Mouse (Mus musculus): Measurements from ENCODE around the gene Ube2e1. TPM values are rescaled to one million over a fixed set of nuclear protein-coding genes. Genes with fewer than 3 reads are reported as not detected.

Gene Ube2e1
- polyA plus RNA-seq, 1 experiment: 105 TPM

DNA sequence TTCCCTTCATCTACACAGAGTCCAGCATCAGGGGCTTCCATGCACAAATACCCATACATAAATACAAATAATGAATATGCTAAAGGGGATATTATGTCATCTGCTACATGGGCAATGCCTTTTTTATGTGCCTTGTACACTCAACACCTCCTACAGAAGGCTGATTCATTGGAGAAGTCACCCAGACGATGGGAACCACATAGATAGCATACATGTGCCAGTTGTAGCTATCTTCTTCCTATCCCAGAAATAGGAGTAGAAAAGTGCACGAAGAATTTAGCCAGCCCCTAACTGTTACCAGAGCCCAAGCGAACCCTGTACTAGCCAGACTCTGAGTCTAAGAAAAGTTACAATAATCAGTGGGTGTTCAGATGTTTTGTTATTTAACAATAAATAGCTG is 39.5 kb downstream of the Ube2e1 start:
- no peak for TF ChIP-seq CTCF (IDR thresholded peaks at IDR 0.05; ENCODE audit: borderline replicate concordance, insufficient read depth, low read depth, low read length)
- WGBS: 90% methylated on average over 3 of the region's 3 CpGs

DNA sequence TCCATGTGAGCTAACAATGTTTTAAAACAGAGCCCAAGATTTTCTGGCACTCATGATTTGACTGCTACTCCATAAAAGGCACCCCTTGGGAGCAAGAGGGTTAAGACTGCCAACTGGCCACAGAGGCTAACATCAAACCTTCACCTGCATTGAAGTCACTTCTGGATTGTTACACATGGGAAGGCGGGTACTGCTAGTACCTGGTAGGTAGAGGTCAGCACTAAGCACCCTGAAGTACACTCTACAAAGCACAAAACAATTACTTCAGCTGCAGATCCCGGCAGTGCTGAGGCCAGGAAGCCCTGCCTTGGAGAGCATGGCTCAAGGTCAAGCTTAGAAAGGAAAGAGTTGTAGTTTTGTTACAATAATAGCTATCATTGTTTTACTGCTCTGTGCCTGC is 44.3 kb downstream of the Ube2e1 start:
- Histone ChIP-seq H3K4me3 (replicated peaks; ENCODE audit: insufficient read depth, low read depth, low read length) (no peak overlapping the region), H3K4me1 (ENCODE audit: control insufficient read depth, insufficient read depth, low read length) (no peaks in the 10 kb centered on the region), H3K27ac (ENCODE audit: insufficient read depth, low read length) (no peak overlapping the region), H3K27me3 (ENCODE audit: control insufficient read depth, insufficient read depth, low read length) (no peaks in the 10 kb centered on the region)
- no peak for DNase-seq
- TF ChIP-seq POLR2A (IDR thresholded peaks at IDR 0.05; ENCODE audit: borderline replicate concordance, insufficient read depth, low read length) (no peak), CTCF (IDR thresholded peaks at IDR 0.05; ENCODE audit: borderline replicate concordance, insufficient read depth, low read depth, low read length) (no peak)
- 77% methylated on average over 2 of the region's 2 CpGs for WGBS

More for the DNA sequence above, 39.5 kb downstream of the Ube2e1 start:
- Histone ChIP-seq H3K4me1 (ENCODE audit: control insufficient read depth, insufficient read depth, low read length) (no peaks in the 10 kb centered on the region), H3K27ac (ENCODE audit: insufficient read depth, low read length) (no peak overlapping the region), H3K4me3 (replicated peaks; ENCODE audit: insufficient read depth, low read depth, low read length) (no peak overlapping the region), H3K27me3 (ENCODE audit: control insufficient read depth, insufficient read depth, low read length) (no peaks in the 10 kb centered on the region)
- no peak for DNase-seq

DNA sequence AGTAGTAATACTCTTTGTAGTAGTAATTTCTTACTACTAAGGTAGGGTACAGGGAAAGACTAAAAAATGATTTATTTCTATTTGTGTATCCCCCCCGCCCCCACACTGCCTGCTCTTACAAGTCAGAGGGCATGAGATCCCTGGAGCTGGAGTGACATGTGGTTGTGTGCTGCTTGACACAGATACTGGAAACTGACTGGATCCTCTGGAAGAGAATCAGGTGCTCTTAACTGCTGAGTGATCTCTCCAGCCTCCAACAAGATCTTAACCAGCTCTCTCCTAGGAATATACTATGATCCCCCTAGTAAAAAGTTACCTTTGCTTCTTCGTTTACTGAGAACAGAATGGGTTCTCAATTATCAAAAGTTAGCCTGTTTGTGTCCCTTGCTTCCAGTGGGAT is 45.2 kb downstream of the Ube2e1 start:
- no peak for DNase-seq
- 90% methylated on average over 2 of the region's 2 CpGs for WGBS
- Histone ChIP-seq H3K4me3 (replicated peaks; ENCODE audit: insufficient read depth, low read depth, low read length) (no peak overlapping the region), H3K4me1 (ENCODE audit: control insufficient read depth, insufficient read depth, low read length) (no peaks in the 10 kb centered on the region), H3K27me3 (ENCODE audit: control insufficient read depth, insufficient read depth, low read length) (no peaks in the 10 kb centered on the region), H3K27ac (ENCODE audit: insufficient read depth, low read length) (no peak overlapping the region)
- TF ChIP-seq POLR2A (IDR thresholded peaks at IDR 0.05; ENCODE audit: borderline replicate concordance, insufficient read depth, low read length) (no peak), CTCF (IDR thresholded peaks at IDR 0.05; ENCODE audit: borderline replicate concordance, insufficient read depth, low read depth, low read length) (no peak)

DNA sequence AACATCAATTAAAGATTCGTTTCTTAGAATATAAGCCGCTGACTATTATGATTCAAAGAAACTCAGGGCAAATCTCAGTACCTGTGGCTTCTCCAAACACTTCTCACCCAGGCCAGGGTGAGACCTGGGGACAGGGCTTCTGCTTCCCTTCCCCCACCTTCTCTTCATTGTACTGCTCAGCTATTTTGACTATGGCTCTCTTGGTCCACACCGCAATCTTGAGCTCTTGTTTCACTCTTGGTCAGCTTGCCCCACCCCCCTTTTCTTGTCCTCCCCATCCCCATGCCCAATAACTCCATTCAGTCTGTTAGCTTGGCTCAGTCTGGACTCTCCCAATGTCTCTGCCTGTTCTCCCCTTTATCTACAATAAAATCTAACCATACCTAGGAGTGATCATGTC is 46.2 kb downstream of the Ube2e1 start:
- Histone ChIP-seq H3K4me3 (replicated peaks; ENCODE audit: insufficient read depth, low read depth, low read length) (no peak overlapping the region), H3K4me1 (ENCODE audit: control insufficient read depth, insufficient read depth, low read length) (no peaks in the 10 kb centered on the region), H3K27me3 (ENCODE audit: control insufficient read depth, insufficient read depth, low read length) (no peaks in the 10 kb centered on the region), H3K27ac (ENCODE audit: insufficient read depth, low read length) (no peak overlapping the region)
- DNase-seq: no peak
- TF ChIP-seq POLR2A (IDR thresholded peaks at IDR 0.05; ENCODE audit: borderline replicate concordance, insufficient read depth, low read length): no peak
- 93% methylated on average over 3 of the region's 3 CpGs for WGBS

DNA sequence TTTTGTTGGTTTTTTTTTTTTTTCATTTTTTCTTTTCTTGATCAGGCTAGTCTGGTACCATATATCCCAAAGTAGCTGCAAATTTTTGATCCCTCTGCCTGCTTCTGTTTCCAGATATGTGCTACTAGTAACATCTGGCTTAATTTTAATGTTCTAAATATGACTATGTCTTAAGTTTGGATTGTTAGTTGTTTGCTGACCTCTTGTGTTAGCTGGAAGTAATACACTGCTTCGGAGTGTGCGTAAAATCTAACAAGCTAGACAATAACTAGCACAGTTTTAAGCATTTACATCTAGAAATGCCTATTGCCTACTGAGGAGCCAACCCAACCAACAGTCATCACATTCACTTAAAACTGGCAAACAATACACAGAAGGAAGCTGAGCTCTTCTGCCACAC is 47.1 kb downstream of the Ube2e1 start:
- H3K27me3 ChIP-seq (ENCODE audit: control insufficient read depth, insufficient read depth, low read length): no peaks in the 10 kb centered on the region
- 79% methylated on average over 2 of the region's 2 CpGs for WGBS
- TF ChIP-seq POLR2A (IDR thresholded peaks at IDR 0.05; ENCODE audit: borderline replicate concordance, insufficient read depth, low read length) (no peak), CTCF (IDR thresholded peaks at IDR 0.05; ENCODE audit: borderline replicate concordance, insufficient read depth, low read depth, low read length) (peak; percentile 29; the same call in 1 of the 2 replicates)

DNA sequence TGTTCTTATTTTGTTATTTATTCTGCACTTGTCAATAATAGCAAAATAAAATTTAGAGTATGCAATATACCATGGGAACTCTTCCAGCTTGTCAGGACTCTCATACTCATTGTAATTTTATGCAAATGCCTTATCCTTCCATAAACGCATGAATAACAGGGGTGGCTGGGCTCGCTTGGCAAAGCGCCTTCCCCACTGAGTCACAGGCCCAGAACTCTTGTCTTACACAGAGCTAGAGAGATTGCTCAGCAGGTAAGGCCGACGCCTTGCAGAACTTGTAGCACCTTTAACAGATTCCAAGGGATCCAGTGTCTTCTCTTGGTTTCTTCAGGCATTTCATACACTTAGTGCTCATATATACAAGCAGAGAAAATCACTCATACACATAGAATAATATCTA is 51.3 kb downstream of the Ube2e1 start:
- WGBS: 50% methylated on average over 5 of the region's 5 CpGs
- TF ChIP-seq POLR2A (IDR thresholded peaks at IDR 0.05; ENCODE audit: borderline replicate concordance, insufficient read depth, low read length) (no peak), CTCF (IDR thresholded peaks at IDR 0.05; ENCODE audit: borderline replicate concordance, insufficient read depth, low read depth, low read length) (no peak)
- Histone ChIP-seq H3K4me3 (replicated peaks; ENCODE audit: insufficient read depth, low read depth, low read length) (no peak overlapping the region), H3K27ac (ENCODE audit: insufficient read depth, low read length) (no peak overlapping the region), H3K4me1 (ENCODE audit: control insufficient read depth, insufficient read depth, low read length) (no peaks in the 10 kb centered on the region), H3K27me3 (ENCODE audit: control insufficient read depth, insufficient read depth, low read length) (no peaks in the 10 kb centered on the region)
- no peak for DNase-seq

More for the DNA sequence above, 47.1 kb downstream of the Ube2e1 start:
- Histone ChIP-seq H3K4me1 (ENCODE audit: control insufficient read depth, insufficient read depth, low read length) (no peaks in the 10 kb centered on the region), H3K27ac (ENCODE audit: insufficient read depth, low read length) (no peak overlapping the region), H3K4me3 (replicated peaks; ENCODE audit: insufficient read depth, low read depth, low read length) (no peak overlapping the region)
- DNase-seq: no peak

DNA sequence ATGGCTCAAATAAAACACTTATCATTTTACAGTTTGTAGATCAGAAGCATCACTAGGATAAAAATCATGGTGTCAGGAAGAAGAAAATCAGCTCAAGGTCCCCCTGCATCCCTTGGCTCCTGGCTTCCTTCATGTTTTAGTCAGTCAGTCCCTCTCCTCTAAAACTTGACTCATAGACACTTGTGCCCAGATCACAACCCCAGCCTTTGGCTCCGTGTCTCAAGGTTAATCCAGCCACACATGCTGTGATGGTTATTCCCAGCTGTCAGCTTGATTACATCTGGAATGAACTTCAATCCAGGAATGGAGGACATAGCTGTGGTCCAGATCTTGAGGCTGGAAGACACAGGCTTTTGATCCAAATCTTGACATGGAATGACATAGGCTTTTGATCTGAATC is 57.1 kb downstream of the Ube2e1 start:
- no peak overlapping the region for H3K27ac ChIP-seq (ENCODE audit: insufficient read depth, low read length)
- no peak overlapping the region for H3K4me3 ChIP-seq (replicated peaks; ENCODE audit: insufficient read depth, low read depth, low read length)
- 49% methylated on average over 1 of the region's 1 CpGs for WGBS
- no peak for DNase-seq
- H3K27me3 ChIP-seq (ENCODE audit: control insufficient read depth, insufficient read depth, low read length): no peaks in the 10 kb centered on the region
- TF ChIP-seq POLR2A (IDR thresholded peaks at IDR 0.05; ENCODE audit: borderline replicate concordance, insufficient read depth, low read length) (no peak), CTCF (IDR thresholded peaks at IDR 0.05; ENCODE audit: borderline replicate concordance, insufficient read depth, low read depth, low read length) (no peak)
- no peaks in the 10 kb centered on the region; the same call in 1 of the 2 replicates for H3K4me1 ChIP-seq (ENCODE audit: control insufficient read depth, insufficient read depth, low read length)

DNA sequence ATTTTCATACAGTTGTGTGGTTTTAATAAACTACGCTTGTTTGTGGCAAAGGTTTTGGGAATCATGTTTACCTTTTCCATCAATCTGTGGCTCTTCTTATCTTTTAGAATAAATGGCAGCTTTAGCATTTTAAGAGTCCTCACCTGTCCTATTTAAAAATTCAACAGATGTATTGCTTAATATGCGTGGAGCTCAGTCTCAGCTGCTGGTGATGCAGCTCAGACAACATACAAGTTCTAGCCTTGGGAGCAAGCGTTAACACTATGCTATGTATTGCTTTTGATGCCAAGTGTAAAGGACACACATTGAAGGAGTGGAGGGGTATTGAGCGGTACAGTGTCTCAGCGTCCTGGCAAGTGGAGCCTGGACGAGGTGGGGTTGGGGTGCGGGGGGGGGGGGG is 60.0 kb downstream of the Ube2e1 start:
- Histone ChIP-seq H3K27ac (ENCODE audit: insufficient read depth, low read length) (no peak overlapping the region), H3K4me1 (ENCODE audit: control insufficient read depth, insufficient read depth, low read length) (no peaks in the 10 kb centered on the region; the same call in 1 of the 2 replicates), H3K4me3 (replicated peaks; ENCODE audit: insufficient read depth, low read depth, low read length) (peak overlapping the region; percentile 60), H3K27me3 (ENCODE audit: control insufficient read depth, insufficient read depth, low read length) (no peaks in the 10 kb centered on the region)
- 3% methylated on average over 7 of the region's 7 CpGs for WGBS
- peak; percentile 20 to 42 for DNase-seq
- TF ChIP-seq CTCF (IDR thresholded peaks at IDR 0.05; ENCODE audit: borderline replicate concordance, insufficient read depth, low read depth, low read length): no peak
- TF ChIP-seq POLR2A (IDR thresholded peaks at IDR 0.05; ENCODE audit: borderline replicate concordance, insufficient read depth, low read length): no peak

Measured in cerebellum, adult 2 months (tissue).